Mouse (Mus musculus): ENCODE measurements around the gene Thnsl2. TPM values are rescaled to one million over a fixed set of nuclear protein-coding genes. Genes with fewer than 3 reads are reported as not detected.

Gene Thnsl2
- polyA plus RNA-seq, 2 experiments: 5.6 to 8.6 TPM

GRCm38 (mm10) chr6:71083441-71083840, 60.8 kb downstream of the Thnsl2 start:
- DNase-seq (ENCODE audit: low spot score) (no peak), ATAC-seq (ENCODE audit: low FRiP score, low read depth) (no peak)
- Histone ChIP-seq H3K4me1 (ENCODE audit: control insufficient read depth, insufficient read depth, low read length) (peaks cover 9% of the 10 kb centered on the region), H3K4me2 (replicated peaks; ENCODE audit: low read depth, low read length, severe bottlenecking) (no peak overlapping the region), H3K36me3 (ENCODE audit: control insufficient read depth, insufficient read depth, low read length) (no peaks in the 10 kb centered on the region), H3K9me3 (ENCODE audit: control insufficient read depth, low read length) (0 out of 2 replicates have a peak, but pooled peaks cover 3% of the 10 kb centered on the region), H3K4me3 (replicated peaks; ENCODE audit: low read length) (no peak overlapping the region), H3K27me3 (ENCODE audit: control insufficient read depth, insufficient read depth, low read length) (no peaks in the 10 kb centered on the region), H3K27ac (replicated peaks; ENCODE audit: low read depth, low read length) (no peak overlapping the region), H3K9ac (ENCODE audit: low read depth, low read length, severe bottlenecking) (no peak overlapping the region)
- 83% methylated on average over 7 of the region's 7 CpGs for WGBS
- TF ChIP-seq POLR2A (IDR thresholded peaks at IDR 0.05; ENCODE audit: borderline replicate concordance, extremely low read depth, insufficient read depth, insufficient read length): no peak

- Histone ChIP-seq H3K27ac (replicated peaks; ENCODE audit: low read depth, low read length) (no peak overlapping the region), H3K4me2 (replicated peaks; ENCODE audit: low read depth, low read length, severe bottlenecking) (no peak overlapping the region), H3K4me1 (ENCODE audit: control insufficient read depth, insufficient read depth, low read length) (peaks cover 9% of the 10 kb centered on the region), H3K4me3 (replicated peaks; ENCODE audit: low read length) (no peak overlapping the region), H3K36me3 (ENCODE audit: control insufficient read depth, insufficient read depth, low read length) (no peaks in the 10 kb centered on the region), H3K9ac (ENCODE audit: low read depth, low read length, severe bottlenecking) (no peak overlapping the region), H3K9me3 (ENCODE audit: control insufficient read depth, low read length) (0 out of 2 replicates have a peak, but pooled peaks cover 3% of the 10 kb centered on the region), H3K27me3 (ENCODE audit: control insufficient read depth, insufficient read depth, low read length) (no peaks in the 10 kb centered on the region)
- no peak for DNase-seq (ENCODE audit: low spot score)
- no peak for TF ChIP-seq POLR2A (IDR thresholded peaks at IDR 0.05; ENCODE audit: borderline replicate concordance, extremely low read depth, insufficient read depth, insufficient read length)
- WGBS: 49% methylated on average over 11 of the region's 11 CpGs
- ATAC-seq (ENCODE audit: low FRiP score, low read depth): no peak
Observed at GRCm38 (mm10) chr6:71082084-71082483, 62.2 kb downstream of the Thnsl2 start.

GRCm38 (mm10) chr6:71081230-71081629, 63.0 kb downstream of the Thnsl2 start:
- no peak overlapping the region for H3K4me2 ChIP-seq (replicated peaks; ENCODE audit: low read depth, low read length, severe bottlenecking)
- no peak overlapping the region for H3K4me3 ChIP-seq (replicated peaks; ENCODE audit: low read length)
- no peak overlapping the region for H3K9ac ChIP-seq (ENCODE audit: low read depth, low read length, severe bottlenecking)
- ATAC-seq (ENCODE audit: low FRiP score, low read depth): no peak
- DNase-seq (ENCODE audit: low spot score): peak; percentile 55
- H3K27ac ChIP-seq (replicated peaks; ENCODE audit: low read depth, low read length): no peak overlapping the region
- H3K4me1 ChIP-seq (ENCODE audit: control insufficient read depth, insufficient read depth, low read length): peaks cover 9% of the 10 kb centered on the region
- WGBS: 33% methylated on average over 6 of the region's 6 CpGs
- H3K9me3 ChIP-seq (ENCODE audit: control insufficient read depth, low read length): no peaks in the 10 kb centered on the region
- TF ChIP-seq POLR2A (IDR thresholded peaks at IDR 0.05; ENCODE audit: borderline replicate concordance, extremely low read depth, insufficient read depth, insufficient read length): no peak
- H3K36me3 ChIP-seq (ENCODE audit: control insufficient read depth, insufficient read depth, low read length): no peaks in the 10 kb centered on the region
- no peaks in the 10 kb centered on the region for H3K27me3 ChIP-seq (ENCODE audit: control insufficient read depth, insufficient read depth, low read length)

Other genes with a start within 250 kb of the Thnsl2 start
- gene Tex37, start 225.5 kb downstream of the Thnsl2 start, polyA plus RNA-seq (2012; rRNA removed): not detected in 2 replicates
- gene Tex37, start 225.5 kb downstream of the Thnsl2 start, polyA plus RNA-seq (2014; fragmentation: Nextera tagmentation; extraction: Ambion mirVana): not detected in 2 replicates
- 1.6 and 1.8 TPM in 2 replicates for gene Foxi3, start 187.9 kb downstream of the Thnsl2 start, polyA plus RNA-seq (2012; rRNA removed)
- gene Foxi3, start 187.9 kb downstream of the Thnsl2 start, polyA plus RNA-seq (2014; fragmentation: Nextera tagmentation; extraction: Ambion mirVana): 0.39 and 0.77 TPM in 2 replicates
- 0.23 TPM in 1 of 2 replicates, not detected in the other for gene Fabp1, start 55.4 kb upstream of the Thnsl2 start, polyA plus RNA-seq (2012; rRNA removed)
- gene Fabp1, start 55.4 kb upstream of the Thnsl2 start, polyA plus RNA-seq (2014; fragmentation: Nextera tagmentation; extraction: Ambion mirVana): not detected in 2 replicates
- 15.2 and 23.5 TPM in 2 replicates for gene Krcc1, start 127.2 kb upstream of the Thnsl2 start, polyA plus RNA-seq (2012; rRNA removed)
- 45.9 and 47.0 TPM in 2 replicates for gene Krcc1, start 127.2 kb upstream of the Thnsl2 start, polyA plus RNA-seq (2014; fragmentation: Nextera tagmentation; extraction: Ambion mirVana)
- gene Smyd1, start 177.8 kb upstream of the Thnsl2 start, polyA plus RNA-seq (2012; rRNA removed): 26.1 and 26.3 TPM in 2 replicates
- 14.9 and 19.1 TPM in 2 replicates for gene Smyd1, start 177.8 kb upstream of the Thnsl2 start, polyA plus RNA-seq (2014; fragmentation: Nextera tagmentation; extraction: Ambion mirVana)
- gene Cd8b1, start 178.3 kb upstream of the Thnsl2 start, polyA plus RNA-seq (2012; rRNA removed): not detected in 2 replicates
- gene Cd8b1, start 178.3 kb upstream of the Thnsl2 start, polyA plus RNA-seq (2014; fragmentation: Nextera tagmentation; extraction: Ambion mirVana): not detected in 2 replicates
- gene Cd8a, start 229.0 kb upstream of the Thnsl2 start, polyA plus RNA-seq (2012; rRNA removed): 0.03 and 0.04 TPM in 2 replicates
- not detected in 2 replicates for gene Cd8a, start 229.0 kb upstream of the Thnsl2 start, polyA plus RNA-seq (2014; fragmentation: Nextera tagmentation; extraction: Ambion mirVana)